Mouse (Mus musculus): ENCODE data around the gene Ppp1r13l. TPM values are rescaled to one million over a fixed set of nuclear protein-coding genes. Genes with fewer than 3 reads are reported as not detected.

The Ppp1r13l gene
- polyA plus RNA-seq (2015; fragmentation: Nextera tagmentation; extraction: Ambion mirVana): 1.2 and 2.3 TPM in 2 replicates

- peak within 1 kb of the TSS; percentile 98 for H3K4me2 ChIP-seq (replicated peaks)
- 1% methylated on average over 31 of the region's 31 CpGs for WGBS
- peak within 1 kb of the TSS; percentile 76 for H3K9ac ChIP-seq (replicated peaks)
- ATAC-seq: peak; percentile 83
- no peaks in the 10 kb centered on the region for H3K9me3 ChIP-seq
- peaks cover 41% of the 10 kb centered on the region for H3K4me1 ChIP-seq (replicated peaks)
- H3K27me3 ChIP-seq: peaks cover 11% of the 10 kb centered on the region; the same call in 1 of the 2 replicates
- no peak within 1 kb of the TSS; the same call in 1 of the 2 replicates for H3K27ac ChIP-seq
- peak within 1 kb of the TSS; percentile 74 for H3K4me3 ChIP-seq (replicated peaks)
- H3K36me3 ChIP-seq: peaks cover 25% of the 10 kb centered on the region
These were observed at the start of gene Ppp1r13l, which contains the start of gene Cd3eap for GRCm38 (mm10) chr7:19359299-19359891. Ppp1r13l (plus strand) TSS chr7:19359749. Cd3eap (minus strand) TSS chr7:19359483.

DNA sequence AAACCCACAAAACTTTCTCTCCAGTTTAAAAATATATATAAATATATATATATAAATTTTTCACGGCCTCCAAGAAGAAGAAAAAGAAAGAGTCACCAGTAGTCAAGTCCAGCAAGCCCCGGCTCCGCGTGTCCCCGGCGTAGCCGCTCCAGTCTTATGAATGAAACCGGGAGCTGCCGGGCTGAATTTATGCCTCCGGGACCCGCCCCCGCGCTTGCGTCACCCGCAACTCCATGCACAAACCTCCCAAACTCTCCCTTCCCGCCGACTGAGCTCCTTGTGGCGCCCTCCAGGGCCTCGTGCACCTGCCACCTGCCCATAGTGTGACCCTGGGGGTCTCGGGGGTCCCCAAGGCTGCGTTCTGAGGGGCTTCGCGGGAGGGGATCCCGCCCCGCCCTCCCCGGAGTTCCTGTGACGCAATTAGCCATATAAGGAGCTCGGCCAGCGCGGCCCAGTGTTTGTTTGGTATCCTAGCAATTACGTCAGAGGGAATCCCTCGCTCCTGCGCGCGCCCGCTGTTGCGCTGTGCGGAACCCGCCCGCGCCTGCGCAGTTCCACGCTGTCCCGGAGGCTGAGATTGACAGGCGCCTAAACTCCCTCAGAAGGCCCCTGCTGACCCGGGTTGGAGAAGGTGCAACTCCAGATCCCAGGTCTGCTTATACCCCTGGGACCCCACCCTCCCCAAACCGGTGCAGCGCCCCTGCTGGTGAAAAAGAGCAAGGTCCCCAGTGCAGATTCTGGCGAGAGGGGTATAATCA, 49.5 kb upstream of the Ppp1r13l start, which contains the start of gene Fosb:
Gene Fosb (minus strand): TSS at position 168 of the 758 bp plus-strand sequence.
- Histone ChIP-seq H3K27me3 (peaks cover 61% of the 10 kb centered on the region), H3K4me3 (replicated peaks) (peak within 1 kb of the TSS; percentile 49), H3K4me2 (replicated peaks) (peak within 1 kb of the TSS; percentile 81), H3K4me1 (replicated peaks) (peaks cover 25% of the 10 kb centered on the region), H3K9me3 (no peaks in the 10 kb centered on the region), H3K36me3 (no peaks in the 10 kb centered on the region), H3K27ac (peak within 1 kb of the TSS; percentile 20; the same call in 1 of the 2 replicates), H3K9ac (replicated peaks) (peak within 1 kb of the TSS; percentile 60)
- WGBS: under 1% methylated on average over 49 of the region's 49 CpGs
- ATAC-seq: peak; percentile 88

GRCm38 (mm10) chr7:19311991-19312390, 47.6 kb upstream of the Ppp1r13l start:
- ATAC-seq: no peak
- H3K9me3 ChIP-seq: no peaks in the 10 kb centered on the region
- no peaks in the 10 kb centered on the region for H3K36me3 ChIP-seq
- no peak overlapping the region for H3K4me2 ChIP-seq (replicated peaks)
- WGBS: 29% methylated on average over 4 of the region's 4 CpGs
- no peak overlapping the region for H3K27ac ChIP-seq
- peaks cover 42% of the 10 kb centered on the region for H3K27me3 ChIP-seq
- H3K9ac ChIP-seq (replicated peaks): no peak overlapping the region
- H3K4me1 ChIP-seq (replicated peaks): peaks cover 23% of the 10 kb centered on the region
- H3K4me3 ChIP-seq (replicated peaks): no peak overlapping the region

DNA sequence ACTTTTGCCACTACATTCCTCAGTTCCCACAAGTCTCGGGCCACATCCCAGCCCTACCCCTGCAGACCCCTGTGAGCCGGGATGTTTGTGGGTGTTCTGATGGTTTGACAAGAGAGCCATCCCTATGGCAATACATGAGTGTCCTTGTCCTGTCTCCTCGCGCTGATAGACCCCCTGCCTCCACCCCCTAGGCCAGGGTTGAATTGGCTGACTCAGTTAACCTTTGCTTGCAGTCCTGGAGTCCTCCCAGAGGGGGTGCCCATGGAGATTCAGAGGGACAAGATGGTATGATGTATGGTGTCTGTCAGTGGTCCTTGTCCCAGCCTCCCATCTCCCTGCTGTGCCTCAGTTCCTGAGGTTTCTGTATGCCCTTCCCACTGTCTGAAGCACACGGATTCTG, 45.5 kb upstream of the Ppp1r13l start:
- no peaks in the 10 kb centered on the region for H3K9me3 ChIP-seq
- WGBS: 51% methylated on average over 5 of the region's 5 CpGs
- no peak for ATAC-seq
- peaks cover 49% of the 10 kb centered on the region for H3K27me3 ChIP-seq
- peaks cover 12% of the 10 kb centered on the region for H3K4me1 ChIP-seq (replicated peaks)
- H3K4me2 ChIP-seq (replicated peaks): no peak overlapping the region
- no peak overlapping the region for H3K4me3 ChIP-seq (replicated peaks)
- H3K27ac ChIP-seq: no peak overlapping the region
- no peak overlapping the region for H3K9ac ChIP-seq (replicated peaks)
- H3K36me3 ChIP-seq: no peaks in the 10 kb centered on the region

DNA sequence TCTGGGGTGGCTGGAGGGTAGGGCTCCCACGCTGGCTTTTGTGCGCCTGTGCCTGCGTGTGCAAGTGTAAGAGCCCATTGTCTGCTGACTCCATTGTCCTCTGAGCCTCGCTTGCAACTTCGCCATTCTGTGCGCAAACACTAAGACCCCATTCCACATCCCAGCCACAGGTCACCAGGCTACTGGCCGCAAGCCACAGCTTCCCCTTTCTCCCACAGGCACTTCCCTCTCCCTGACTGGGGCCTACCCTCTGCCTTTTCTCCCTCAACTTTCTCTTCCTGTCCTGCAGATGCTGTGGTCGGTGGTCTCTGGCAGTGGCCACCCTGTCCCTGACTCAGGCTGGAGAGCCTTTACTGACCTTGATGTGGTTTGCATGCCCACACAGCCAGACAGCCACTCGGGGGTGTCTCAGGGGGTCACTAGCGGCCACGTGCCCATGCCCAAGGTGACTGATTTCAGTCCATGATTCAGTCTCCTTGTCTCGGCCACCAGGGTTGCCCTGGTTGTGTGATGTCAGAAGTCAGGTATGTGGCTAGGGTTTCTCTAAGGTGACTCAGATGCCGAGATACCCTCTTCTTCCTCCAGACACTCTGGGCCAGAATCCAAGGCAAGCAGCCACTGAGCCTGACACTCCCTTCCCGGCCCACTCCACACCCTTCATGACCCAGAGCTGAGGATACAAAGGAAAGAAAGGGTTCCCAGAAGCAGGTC, 42.9 kb upstream of the Ppp1r13l start:
- H3K4me3 ChIP-seq (replicated peaks): no peak overlapping the region
- no peak overlapping the region for H3K4me2 ChIP-seq (replicated peaks)
- H3K9me3 ChIP-seq: no peaks in the 10 kb centered on the region
- no peaks in the 10 kb centered on the region for H3K36me3 ChIP-seq
- no peak overlapping the region for H3K9ac ChIP-seq (replicated peaks)
- H3K27ac ChIP-seq: no peak overlapping the region
- no peak for ATAC-seq
- H3K4me1 ChIP-seq (replicated peaks): peaks cover 16% of the 10 kb centered on the region
- 44% methylated on average over 14 of the region's 14 CpGs for WGBS
- peaks cover 45% of the 10 kb centered on the region for H3K27me3 ChIP-seq

DNA sequence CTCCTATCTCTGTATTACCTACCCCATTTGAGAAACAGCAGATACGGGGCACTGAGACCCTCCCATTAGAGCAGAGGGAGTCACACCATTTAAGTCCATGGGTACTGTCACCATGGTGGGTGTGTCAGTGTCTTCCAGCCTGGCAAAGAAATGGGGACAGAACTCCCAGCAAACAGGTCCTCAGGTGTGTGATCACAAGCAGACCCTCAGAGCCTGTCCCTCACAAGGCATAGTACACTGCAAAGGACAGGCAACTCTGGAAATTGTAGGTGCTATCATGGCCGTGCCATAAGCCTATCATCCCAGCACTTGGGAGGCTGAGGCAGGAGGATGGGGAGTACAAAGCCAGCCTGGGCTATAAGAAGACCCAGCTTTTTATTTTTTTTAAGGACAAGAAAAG, 41.3 kb upstream of the Ppp1r13l start:
- Histone ChIP-seq H3K9ac (replicated peaks) (no peak overlapping the region), H3K27ac (no peak overlapping the region), H3K4me3 (replicated peaks) (no peak overlapping the region), H3K27me3 (peaks cover 38% of the 10 kb centered on the region; the same call in 1 of the 2 replicates), H3K4me1 (replicated peaks) (peaks cover 16% of the 10 kb centered on the region), H3K36me3 (no peaks in the 10 kb centered on the region), H3K9me3 (no peaks in the 10 kb centered on the region), H3K4me2 (replicated peaks) (no peak overlapping the region)
- 64% methylated on average over 2 of the region's 2 CpGs for WGBS
- no peak for ATAC-seq

- Histone ChIP-seq H3K9me3 (no peaks in the 10 kb centered on the region), H3K4me1 (replicated peaks) (peaks cover 16% of the 10 kb centered on the region), H3K36me3 (no peaks in the 10 kb centered on the region), H3K27ac (no peak overlapping the region), H3K9ac (replicated peaks) (no peak overlapping the region), H3K27me3 (peaks cover 34% of the 10 kb centered on the region; the same call in 1 of the 2 replicates), H3K4me3 (replicated peaks) (no peak overlapping the region), H3K4me2 (replicated peaks) (no peak overlapping the region)
- WGBS: 84% methylated on average over 7 of the region's 7 CpGs
- no peak for ATAC-seq
These were observed 40.9 kb upstream of the Ppp1r13l start for GRCm38 (mm10) chr7:19318676-19319075.

- peak overlapping the region; percentile 70 for H3K9ac ChIP-seq (replicated peaks)
- peak; percentile 77 for ATAC-seq
- peak overlapping the region; percentile 44; the same call in 1 of the 2 replicates for H3K27ac ChIP-seq
- peaks cover 28% of the 10 kb centered on the region; the same call in 1 of the 2 replicates for H3K27me3 ChIP-seq
- H3K4me2 ChIP-seq (replicated peaks): peak overlapping the region; percentile 83
- H3K36me3 ChIP-seq: no peaks in the 10 kb centered on the region
- H3K9me3 ChIP-seq: no peaks in the 10 kb centered on the region
- peaks cover 16% of the 10 kb centered on the region for H3K4me1 ChIP-seq (replicated peaks)
- H3K4me3 ChIP-seq (replicated peaks): peak overlapping the region; percentile 53
- 13% methylated on average over 9 of the region's 9 CpGs for WGBS
These were observed 40.1 kb upstream of the Ppp1r13l start for GRCm38 (mm10) chr7:19319458-19319857.

DNA sequence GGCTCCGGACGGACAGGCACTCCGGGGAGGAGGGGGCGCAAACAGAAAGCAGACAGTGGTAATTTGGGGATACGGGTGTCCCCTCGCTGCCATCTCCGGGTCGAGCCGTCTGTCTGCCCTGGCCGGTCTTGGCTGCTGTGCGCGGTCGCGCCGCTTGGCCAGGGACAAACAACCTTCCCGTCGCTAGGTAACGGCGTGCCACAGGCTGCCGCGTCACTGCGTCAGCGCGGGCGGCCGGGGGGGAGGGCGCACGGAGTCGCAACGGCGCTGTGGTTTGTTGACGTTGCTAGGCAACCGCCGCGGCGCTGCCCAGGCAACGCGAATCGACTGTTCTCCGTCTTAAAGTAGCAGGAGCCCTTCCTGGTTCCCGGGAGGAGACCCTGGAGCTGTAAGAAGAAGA, 39.6 kb upstream of the Ppp1r13l start:
- H3K27me3 ChIP-seq: peaks cover 27% of the 10 kb centered on the region; the same call in 1 of the 2 replicates
- H3K27ac ChIP-seq: peak overlapping the region; percentile 70
- H3K9ac ChIP-seq (replicated peaks): peak overlapping the region; percentile 70
- no peaks in the 10 kb centered on the region for H3K9me3 ChIP-seq
- no peaks in the 10 kb centered on the region for H3K36me3 ChIP-seq
- peak; percentile 93 for ATAC-seq
- under 1% methylated on average over 41 of the region's 41 CpGs for WGBS
- H3K4me2 ChIP-seq (replicated peaks): peak overlapping the region; percentile 83
- peak overlapping the region; percentile 53 for H3K4me3 ChIP-seq (replicated peaks)
- peaks cover 16% of the 10 kb centered on the region for H3K4me1 ChIP-seq (replicated peaks)

DNA sequence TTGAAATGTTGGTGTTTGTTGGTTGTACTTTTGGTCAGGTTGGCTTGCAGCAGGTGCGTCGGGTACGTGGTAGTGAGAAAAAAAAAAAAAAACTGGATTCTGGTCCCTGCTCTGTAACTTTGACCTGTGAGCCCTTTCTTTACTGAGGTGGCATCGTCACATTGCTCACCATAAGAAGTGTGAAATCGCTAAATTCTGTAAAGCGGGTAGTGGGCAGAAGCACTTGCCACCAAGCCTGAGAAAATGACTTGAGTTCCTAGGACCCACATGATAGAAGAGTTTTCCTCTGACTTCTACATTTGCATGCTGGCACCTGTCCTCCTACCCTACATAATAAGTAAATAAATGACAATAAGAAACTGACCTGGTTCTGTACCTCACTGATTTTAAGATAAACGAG, 38.9 kb upstream of the Ppp1r13l start:
- H3K4me3 ChIP-seq (replicated peaks): peak overlapping the region; percentile 53
- H3K27me3 ChIP-seq: peaks cover 25% of the 10 kb centered on the region; the same call in 1 of the 2 replicates
- H3K9me3 ChIP-seq: no peaks in the 10 kb centered on the region
- H3K9ac ChIP-seq (replicated peaks): no peak overlapping the region
- H3K36me3 ChIP-seq: no peaks in the 10 kb centered on the region
- H3K4me1 ChIP-seq (replicated peaks): peaks cover 16% of the 10 kb centered on the region
- WGBS: 42% methylated on average over 7 of the region's 7 CpGs
- peak overlapping the region; percentile 83 for H3K4me2 ChIP-seq (replicated peaks)
- no peak overlapping the region for H3K27ac ChIP-seq
- ATAC-seq: no peak

DNA sequence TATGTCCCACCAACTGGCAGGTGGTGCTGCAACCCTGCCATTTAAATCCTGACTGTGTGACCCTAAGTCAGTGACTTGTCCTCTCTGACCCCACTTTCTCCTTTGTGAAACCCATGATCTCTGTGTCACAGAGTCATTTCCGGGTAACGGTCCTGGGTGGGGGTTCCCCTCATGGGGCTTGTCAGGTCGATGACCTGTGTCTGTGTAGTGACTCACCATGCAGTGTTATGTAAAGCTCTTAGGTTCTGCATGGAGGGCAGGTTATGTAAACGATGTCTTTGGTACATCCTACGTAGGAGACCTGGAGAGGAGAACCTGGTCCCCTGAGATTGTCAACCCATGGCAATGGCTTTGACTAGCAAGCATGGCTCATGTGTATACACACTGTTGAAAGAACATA, 38.1 kb upstream of the Ppp1r13l start:
- no peak overlapping the region for H3K9ac ChIP-seq (replicated peaks)
- H3K27me3 ChIP-seq: peaks cover 25% of the 10 kb centered on the region; the same call in 1 of the 2 replicates

More for the DNA sequence above, 38.1 kb upstream of the Ppp1r13l start:
- no peak overlapping the region for H3K27ac ChIP-seq
- WGBS: 71% methylated on average over 5 of the region's 5 CpGs
- ATAC-seq: no peak
- H3K4me1 ChIP-seq (replicated peaks): peaks cover 24% of the 10 kb centered on the region
- no peak overlapping the region for H3K4me2 ChIP-seq (replicated peaks)
- no peak overlapping the region for H3K4me3 ChIP-seq (replicated peaks)
- H3K9me3 ChIP-seq: no peaks in the 10 kb centered on the region
- no peaks in the 10 kb centered on the region for H3K36me3 ChIP-seq

All from midbrain, embryonic 13.5 days (tissue).